Mouse (Mus musculus) midbrain, embryonic 13.5 days (tissue): ENCODE data around the gene Stox2. TPM values are rescaled to one million over a fixed set of nuclear protein-coding genes. Genes with fewer than 3 reads are reported as not detected.

Source experiments
- ATAC-seq: fragments of 200-750 bp; cut with Nextera tagmentation; 2 replicates; pipeline ENCODE4 v1.8.0; 2017; ENCODE audit warnings: mild to moderate bottlenecking, moderate TSS enrichment, moderate library complexity
- H3K27ac ChIP-seq: fragments of 300-500 bp; sonication (generic); 2 replicates; pipeline ENCODE4 v1.5.1; 2015; ENCODE audit warnings: inconsistent platforms, mild to moderate bottlenecking, moderate library complexity
- H3K27me3 ChIP-seq: fragments of 300-500 bp; sonication (generic); 2 replicates; pipeline ENCODE4 v1.6.1; 2015; ENCODE audit warnings: mild to moderate bottlenecking, inconsistent platforms
- H3K36me3 ChIP-seq: fragments of 300-500 bp; sonication (generic); 2 replicates; pipeline ENCODE4 v1.6.1; 2015; ENCODE audit warnings: mild to moderate bottlenecking, inconsistent platforms
- H3K4me1 ChIP-seq: fragments of 300-500 bp; sonication (generic); replicated peaks from 2 replicates; pipeline ENCODE4 v1.6.1; 2015; ENCODE audit warnings: inconsistent platforms
- H3K4me2 ChIP-seq: fragments of 300-500 bp; sonication (generic); replicated peaks from 2 replicates; pipeline ENCODE4 v1.6.1; 2015; ENCODE audit warnings: moderate library complexity, mild to moderate bottlenecking, inconsistent platforms
- H3K4me3 ChIP-seq: fragments of 300-500 bp; sonication (generic); replicated peaks from 2 replicates; pipeline ENCODE4 v1.5.1; 2015; ENCODE audit warnings: mild to moderate bottlenecking, inconsistent platforms
- H3K9ac ChIP-seq: fragments of 300-500 bp; sonication (generic); replicated peaks from 2 replicates; pipeline ENCODE4 v1.6.1; 2015; ENCODE audit warnings: mild to moderate bottlenecking, inconsistent platforms
- H3K9me3 ChIP-seq: fragments of 300-500 bp; sonication (generic); 2 replicates; pipeline ENCODE4 v1.6.1; 2016; ENCODE audit warnings: mild to moderate bottlenecking, inconsistent platforms
- WGBS: fragments of 180-500 bp; shearing (Covaris S2); methylation state at CpG from one replicate; pipeline ENCODE4 v1.1.7; 2015; 5-methylcytosine and 5-hydroxymethylcytosine counted together
- polyA plus RNA-seq: library from polyadenylated mRNA; unstranded; fragments of >200 nt; fragmentation: Nextera tagmentation; extraction: Ambion mirVana; gene quantifications from 2 replicates; pipeline ENCODE4 v1.2.1, GENCODE M21; 2015

The Stox2 gene
- polyA plus RNA-seq, 1 experiment from 2014 or later = 46.1 TPM

- 15% methylated on average over 6 of the region's 6 CpGs for WGBS
- Histone ChIP-seq H3K9ac (peak overlapping the region; percentile 99), H3K4me2 (peak overlapping the region; percentile 96), H3K4me3 (peak overlapping the region; percentile 92), H3K9me3 (no peaks in the 10 kb centered on the region), H3K27ac (peak overlapping the region; percentile 99), H3K4me1 (peaks cover 69% of the 10 kb centered on the region), H3K27me3 (no peaks in the 10 kb centered on the region), H3K36me3 (no peaks in the 10 kb centered on the region; the same call in 1 of the 2 replicates)
- ATAC-seq = no peak
Measured at GRCm38 (mm10) chr8:47285435-47285834, 160.7 kb downstream of the Stox2 start.

GRCm38 (mm10) chr8:47284329-47285326, 161.5 kb downstream of the Stox2 start:
- Histone ChIP-seq H3K27me3 (no peaks in the 10 kb centered on the region), H3K4me2 (peak overlapping the region; percentile 96), H3K27ac (peak overlapping the region; percentile 76), H3K36me3 (no peaks in the 10 kb centered on the region; the same call in 1 of the 2 replicates), H3K9me3 (no peaks in the 10 kb centered on the region), H3K4me1 (peaks cover 69% of the 10 kb centered on the region), H3K9ac (peak overlapping the region; percentile 51), H3K4me3 (peak overlapping the region; percentile 92)
- WGBS = 17% methylated on average over 21 of the region's 21 CpGs
- no peak for ATAC-seq

GRCm38 (mm10) chr8:47279898-47280297, 166.3 kb downstream of the Stox2 start:
- no peaks in the 10 kb centered on the region for H3K9me3 ChIP-seq
- H3K4me3 ChIP-seq = no peak overlapping the region
- H3K4me2 ChIP-seq = peak overlapping the region; percentile 3; the same call in 1 of the 2 replicates
- no peaks in the 10 kb centered on the region for H3K27me3 ChIP-seq
- peaks cover 92% of the 10 kb centered on the region for H3K4me1 ChIP-seq
- H3K9ac ChIP-seq = peak overlapping the region; percentile 40; the same call in 1 of the 2 replicates
- WGBS = 63% methylated on average over 10 of the region's 10 CpGs
- peak overlapping the region; percentile 55 for H3K27ac ChIP-seq
- no peaks in the 10 kb centered on the region; the same call in 1 of the 2 replicates for H3K36me3 ChIP-seq
- no peak for ATAC-seq

- no peak for ATAC-seq
- Histone ChIP-seq H3K9me3 (no peaks in the 10 kb centered on the region), H3K4me2 (no peak overlapping the region), H3K27ac (no peak overlapping the region), H3K27me3 (no peaks in the 10 kb centered on the region), H3K36me3 (peaks cover 6% of the 10 kb centered on the region; the same call in 1 of the 2 replicates), H3K9ac (no peak overlapping the region), H3K4me1 (peaks cover 88% of the 10 kb centered on the region), H3K4me3 (no peak overlapping the region)
- WGBS = 89% methylated on average over 3 of the region's 3 CpGs
Measured at GRCm38 (mm10) chr8:47278211-47278610, 168.0 kb downstream of the Stox2 start.

- H3K9ac ChIP-seq = no peak overlapping the region
- no peaks in the 10 kb centered on the region for H3K36me3 ChIP-seq
- no peaks in the 10 kb centered on the region for H3K27me3 ChIP-seq
- no peak overlapping the region for H3K4me2 ChIP-seq
- no peak overlapping the region; the same call in 1 of the 2 replicates for H3K27ac ChIP-seq
- ATAC-seq = 0 out of 2 replicates have a peak, but pooled peaks have one; percentile 19
- H3K9me3 ChIP-seq = no peaks in the 10 kb centered on the region
- H3K4me1 ChIP-seq = peaks cover 74% of the 10 kb centered on the region
- 88% methylated on average over 6 of the region's 6 CpGs for WGBS
- no peak overlapping the region for H3K4me3 ChIP-seq
Measured at GRCm38 (mm10) chr8:47268931-47269330, 177.2 kb downstream of the Stox2 start.

- no peak for ATAC-seq
- Histone ChIP-seq H3K4me1 (peaks cover 76% of the 10 kb centered on the region), H3K4me3 (no peak overlapping the region), H3K27me3 (no peaks in the 10 kb centered on the region), H3K27ac (no peak overlapping the region; the same call in 1 of the 2 replicates), H3K9me3 (no peaks in the 10 kb centered on the region), H3K9ac (no peak overlapping the region), H3K4me2 (no peak overlapping the region), H3K36me3 (no peaks in the 10 kb centered on the region)
- 80% methylated on average over 21 of the region's 21 CpGs for WGBS
Measured at GRCm38 (mm10) chr8:47268062-47268822, 177.9 kb downstream of the Stox2 start.

- Histone ChIP-seq H3K36me3 (no peaks in the 10 kb centered on the region), H3K27me3 (no peaks in the 10 kb centered on the region), H3K9ac (no peak overlapping the region), H3K9me3 (no peaks in the 10 kb centered on the region), H3K4me2 (0 out of 2 replicates have a peak overlapping the region, but pooled peaks have one; percentile 2), H3K4me1 (peaks cover 87% of the 10 kb centered on the region), H3K27ac (peak overlapping the region; percentile 61), H3K4me3 (no peak overlapping the region)
- 36% methylated on average over 17 of the region's 17 CpGs for WGBS
- peak; percentile 49; the same call in 1 of the 2 replicates for ATAC-seq
Measured at GRCm38 (mm10) chr8:47263070-47263843, 182.9 kb downstream of the Stox2 start.

GRCm38 (mm10) chr8:47260751-47261474, 185.2 kb downstream of the Stox2 start:
- peak; percentile 35; the same call in 1 of the 2 replicates for ATAC-seq
- 0 out of 2 replicates have a peak overlapping the region, but pooled peaks have one; percentile 14 for H3K27ac ChIP-seq
- no peak overlapping the region for H3K4me2 ChIP-seq
- H3K4me1 ChIP-seq = peaks cover 71% of the 10 kb centered on the region
- H3K27me3 ChIP-seq = no peaks in the 10 kb centered on the region
- WGBS = 41% methylated on average over 12 of the region's 12 CpGs
- no peaks in the 10 kb centered on the region for H3K9me3 ChIP-seq
- no peaks in the 10 kb centered on the region for H3K36me3 ChIP-seq
- no peak overlapping the region for H3K4me3 ChIP-seq
- 0 out of 2 replicates have a peak overlapping the region, but pooled peaks have one; percentile 19 for H3K9ac ChIP-seq

GRCm38 (mm10) chr8:47250832-47251231, 195.3 kb downstream of the Stox2 start:
- no peaks in the 10 kb centered on the region for H3K27me3 ChIP-seq
- WGBS = 86% methylated on average over 3 of the region's 4 CpGs
- H3K4me3 ChIP-seq = no peak overlapping the region
- H3K36me3 ChIP-seq = no peaks in the 10 kb centered on the region
- H3K4me2 ChIP-seq = no peak overlapping the region
- no peak overlapping the region for H3K9ac ChIP-seq
- ATAC-seq = no peak
- no peak overlapping the region for H3K27ac ChIP-seq
- H3K9me3 ChIP-seq = no peaks in the 10 kb centered on the region
- H3K4me1 ChIP-seq = peaks cover 71% of the 10 kb centered on the region

GRCm38 (mm10) chr8:47245116-47245515, 201.0 kb downstream of the Stox2 start:
- peaks cover 78% of the 10 kb centered on the region for H3K4me1 ChIP-seq
- H3K27me3 ChIP-seq = no peaks in the 10 kb centered on the region
- no peak for ATAC-seq
- H3K27ac ChIP-seq = peak overlapping the region; percentile 32; the same call in 1 of the 2 replicates
- no peak overlapping the region for H3K9ac ChIP-seq
- H3K4me2 ChIP-seq = no peak overlapping the region
- H3K36me3 ChIP-seq = no peaks in the 10 kb centered on the region
- no peaks in the 10 kb centered on the region for H3K9me3 ChIP-seq
- 58% methylated on average over 4 of the region's 4 CpGs for WGBS
- no peak overlapping the region for H3K4me3 ChIP-seq
